Mouse (Mus musculus) layer of hippocampus, adult 9-11 months (tissue): ENCODE measurements around the gene Htr1f.
A peak's percentile ranks its signal among the peaks of the same experiment; 100 is the strongest.
"Not testable (repeated sequence)": the region's sequence is repeated elsewhere in the genome, so short reads cannot be mapped to it uniquely, and the experiment has no call there.

Source experiments
- DNase-seq: peaks from one replicate; pipeline ENCODE4 v3.0.0; 2022

Htr1f gene

GRCm38 (mm10) chr16:65105184-65105931, at the start of gene Htr1f:
TSS of gene Htr1f (minus strand) at chr16:65105854.
- DNase-seq = no peak

- DNase-seq = no peak
Observed at GRCm38 (mm10) chr16:65139771-65140170, 34.1 kb upstream of the Htr1f start.

- no peak for DNase-seq
Observed at GRCm38 (mm10) chr16:65129391-65129790, 23.7 kb upstream of the Htr1f start.

- no peak for DNase-seq
Observed at GRCm38 (mm10) chr16:65127846-65128245, 22.2 kb upstream of the Htr1f start.

GRCm38 (mm10) chr16:65112221-65112620, 6.6 kb upstream of the Htr1f start:
- DNase-seq = no peak

GRCm38 (mm10) chr16:65093552-65093951, 12.1 kb downstream of the Htr1f start:
- no peak for DNase-seq

- DNase-seq = no peak
Observed at GRCm38 (mm10) chr16:65083475-65083874, 22.2 kb downstream of the Htr1f start.

- DNase-seq = no peak
Observed at GRCm38 (mm10) chr16:65069867-65070266, 35.8 kb downstream of the Htr1f start.

GRCm38 (mm10) chr16:65066264-65066663, 39.4 kb downstream of the Htr1f start:
- DNase-seq = no peak

GRCm38 (mm10) chr16:65037660-65038425, 67.8 kb downstream of the Htr1f start:
- not testable (repeated sequence) for DNase-seq

GRCm38 (mm10) chr16:65029675-65030074, 76.0 kb downstream of the Htr1f start:
- DNase-seq = peak; percentile 61

- DNase-seq = peak; percentile 22
Observed at GRCm38 (mm10) chr16:65022364-65022763, 83.3 kb downstream of the Htr1f start.

- DNase-seq = no peak
Observed at GRCm38 (mm10) chr16:65018710-65019109, 86.9 kb downstream of the Htr1f start.

GRCm38 (mm10) chr16:65018134-65018533, 87.5 kb downstream of the Htr1f start:
- no peak for DNase-seq

GRCm38 (mm10) chr16:65017566-65017965, 88.1 kb downstream of the Htr1f start:
- no peak for DNase-seq

GRCm38 (mm10) chr16:65015241-65015640, 90.4 kb downstream of the Htr1f start:
- no peak for DNase-seq

GRCm38 (mm10) chr16:65001993-65002821, 103.4 kb downstream of the Htr1f start:
- no peak for DNase-seq

GRCm38 (mm10) chr16:64989279-64989800, 116.3 kb downstream of the Htr1f start:
- no peak for DNase-seq

- DNase-seq = no peak
Observed at GRCm38 (mm10) chr16:64987564-64987963, 118.1 kb downstream of the Htr1f start.

- DNase-seq = no peak
Observed at GRCm38 (mm10) chr16:64987049-64987448, 118.6 kb downstream of the Htr1f start.

- DNase-seq = no peak
Observed at GRCm38 (mm10) chr16:64974636-64975035, 131.0 kb downstream of the Htr1f start.

- no peak for DNase-seq
Observed at GRCm38 (mm10) chr16:64973533-64974305, 131.9 kb downstream of the Htr1f start.
